Mouse (Mus musculus) frontal cortex, postnatal 14 days (tissue): ENCODE measurements at regions not wholly inside any gene's neighbourhood (a gene's known extent, or its start where the extent isn't known, plus 50 kb on each side); places are given as distances from the start of the nearest gene placed in this dataset.

Source experiments
- DNase-seq, 2 experiments: peaks; one replicate each; pipeline ENCODE4 v3.0.0; 2022; ENCODE audit warnings: low spot score in 2 of 2

DNA sequence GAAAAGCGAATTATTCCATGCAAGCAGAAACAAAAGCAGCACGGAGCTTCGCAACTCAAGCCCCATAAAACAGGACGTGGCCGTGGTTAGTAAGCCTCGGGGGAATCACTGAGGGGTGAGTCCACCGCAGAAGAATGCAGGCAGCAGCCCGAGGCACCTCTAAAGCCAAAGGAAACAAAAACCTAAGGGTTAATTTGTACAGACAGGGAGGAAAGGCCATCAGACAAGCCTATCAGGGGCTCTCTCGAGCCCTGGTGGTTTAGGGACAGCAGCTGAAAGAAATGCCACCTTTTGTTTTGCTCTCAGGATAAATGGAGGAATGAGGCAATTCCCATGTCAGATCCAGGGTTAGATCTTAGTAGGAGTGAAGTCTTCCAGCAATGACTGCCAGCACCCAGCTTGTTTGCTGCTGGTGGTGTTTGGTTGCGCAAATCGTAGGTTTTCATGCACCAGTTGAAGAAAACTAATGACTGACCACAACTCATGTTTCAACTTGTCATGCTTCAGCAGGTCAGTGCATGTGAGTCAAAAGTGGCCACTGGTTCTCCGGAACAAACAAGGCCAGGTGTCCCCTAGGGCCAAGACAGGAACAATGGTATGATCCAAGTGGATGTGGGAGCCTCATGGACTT lies 173.9 kb upstream of the Dapk1 start:
- DNase-seq: no peak

DNA sequence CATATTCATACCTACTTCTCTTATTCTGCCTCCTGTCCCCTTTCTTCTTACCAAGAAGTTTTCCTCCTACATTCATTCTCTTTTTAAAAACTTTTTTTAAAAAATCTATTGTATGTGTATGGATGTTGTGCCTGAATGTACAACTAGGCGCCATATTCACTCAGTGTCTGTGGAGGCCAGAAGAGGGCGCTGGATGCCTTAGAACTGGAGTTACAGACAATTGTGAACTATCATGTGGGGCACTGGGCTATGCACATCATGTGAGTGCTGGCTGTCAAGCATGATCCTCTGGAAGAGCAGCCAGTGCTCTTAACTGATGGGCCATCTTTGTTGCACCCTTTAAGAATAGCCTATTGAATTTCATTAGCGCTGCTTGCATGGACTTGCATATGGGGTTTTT lies 172.6 kb upstream of the Dapk1 start:
- DNase-seq: no peak

DNA sequence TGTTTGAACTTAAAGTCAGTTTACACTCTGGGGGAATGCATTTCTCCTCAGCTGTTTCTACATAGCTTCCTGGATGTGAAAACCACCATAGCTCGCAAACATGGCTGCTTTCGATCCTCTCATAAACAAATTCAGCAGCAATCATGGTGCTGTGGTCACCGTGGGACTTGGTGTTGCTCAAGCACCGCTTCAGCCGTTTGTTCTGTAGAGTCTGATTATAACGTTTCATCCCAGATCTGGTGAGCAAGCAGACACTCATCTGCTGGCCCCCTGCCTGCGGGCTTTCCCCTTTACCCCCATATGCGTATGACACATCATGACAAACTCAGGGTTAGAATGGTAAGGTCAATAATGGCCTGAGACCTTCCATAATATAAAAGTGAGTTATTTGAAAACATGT lies 170.3 kb upstream of the Dapk1 start:
- no peak for DNase-seq

DNA sequence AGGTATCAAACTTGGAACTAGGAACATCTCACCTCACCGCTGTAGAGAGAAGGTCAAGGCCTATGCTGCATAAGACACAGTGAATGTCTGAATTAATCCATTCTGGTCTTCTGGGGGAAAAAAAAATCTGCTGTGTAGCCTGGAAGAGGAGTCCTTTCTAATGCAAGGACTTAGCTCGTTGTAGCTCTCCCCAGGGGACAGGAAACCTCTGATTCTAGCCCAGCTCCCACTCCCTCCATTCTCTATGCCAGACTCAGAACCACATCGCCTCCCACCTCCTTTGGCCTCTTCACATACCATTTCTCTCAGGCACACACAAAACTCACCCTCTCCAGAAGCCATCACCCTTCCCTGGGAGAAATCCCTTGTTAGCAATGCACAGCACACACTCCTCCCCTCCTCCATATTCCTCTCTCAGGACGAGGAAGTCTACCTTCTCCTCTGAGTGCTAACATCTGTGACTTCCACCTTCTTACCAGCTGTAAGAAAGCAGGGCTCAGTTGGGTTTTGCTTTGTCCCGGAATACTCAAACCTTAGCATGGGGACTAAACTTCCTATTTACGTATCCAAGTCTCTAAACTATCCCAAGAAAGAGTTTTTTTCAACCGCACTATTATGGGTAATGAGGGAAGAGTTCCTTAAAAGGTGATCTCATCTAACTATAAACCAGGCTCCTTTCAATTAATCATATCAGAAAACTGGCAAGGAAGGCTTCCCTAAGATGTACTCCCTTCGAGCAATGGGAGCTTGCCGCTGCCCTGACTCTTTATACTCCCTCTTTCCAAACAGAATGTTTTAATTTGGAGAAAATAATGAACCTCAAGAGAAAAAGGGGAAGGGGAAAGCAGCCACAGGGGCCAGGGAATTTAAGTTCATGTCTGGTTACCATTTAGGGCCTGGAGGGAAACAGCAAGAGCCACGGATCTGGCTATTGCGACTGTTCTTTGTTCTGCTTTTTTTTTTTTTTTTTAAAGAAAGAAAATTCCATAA lies 167.2 kb upstream of the Dapk1 start:
- no peak for DNase-seq

DNA sequence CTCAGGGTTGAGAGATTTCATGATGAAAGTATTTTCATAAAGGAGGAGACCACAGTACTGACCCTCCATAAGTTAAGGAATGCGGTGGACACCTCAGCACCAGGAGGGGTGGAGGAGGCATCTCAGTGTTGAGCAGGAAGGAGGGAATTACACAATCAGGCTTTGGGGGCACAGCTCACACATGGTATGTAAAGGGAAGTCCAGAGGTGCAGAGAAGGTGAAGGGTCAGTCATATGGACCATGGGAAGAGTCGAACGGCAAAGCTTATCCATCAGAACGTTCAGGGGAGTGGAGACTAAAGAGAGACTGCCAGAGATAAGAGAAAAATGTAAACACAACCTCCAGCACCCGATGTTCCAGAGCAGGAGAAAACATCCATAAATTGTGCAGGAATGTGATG lies 166.4 kb upstream of the Dapk1 start:
- DNase-seq: no peak

DNA sequence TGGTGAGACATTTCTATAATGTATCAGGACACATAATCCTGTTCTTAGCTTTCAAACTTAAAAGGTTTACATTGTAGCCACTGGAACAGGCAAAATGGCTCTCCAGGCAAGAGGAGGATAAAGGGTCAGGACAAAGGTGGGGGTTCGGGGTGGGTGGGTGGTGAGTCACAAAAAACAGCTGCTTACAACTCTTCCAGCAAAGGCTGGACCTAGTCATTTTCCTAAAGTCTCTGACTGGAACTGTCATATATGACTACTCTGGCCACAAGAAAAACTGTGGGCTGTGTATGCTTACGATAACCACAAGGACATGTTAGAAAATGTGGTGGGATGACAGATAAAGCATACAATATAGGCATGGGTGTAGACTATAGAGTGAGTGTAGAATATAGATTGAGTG lies 163.6 kb upstream of the Dapk1 start:
- DNase-seq: no peak

DNA sequence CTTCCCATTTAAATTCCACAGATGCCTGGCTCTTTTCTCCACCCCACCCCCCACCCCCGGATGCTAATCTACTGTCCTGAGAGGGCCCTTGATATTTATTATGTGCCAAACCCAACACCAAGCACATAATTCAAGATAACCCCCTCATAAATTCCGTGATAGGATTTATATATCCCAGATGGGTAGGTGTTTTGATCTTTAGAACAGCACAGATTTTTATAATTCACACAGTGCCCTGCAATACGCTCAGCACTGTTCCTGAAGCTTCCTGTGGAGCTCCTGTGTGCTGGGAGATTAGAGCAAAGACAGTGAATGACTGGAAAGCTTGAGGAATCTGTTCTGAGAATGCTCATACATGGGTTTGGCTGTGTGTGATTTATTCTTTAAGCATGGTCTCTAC lies 161.2 kb upstream of the Dapk1 start:
- no peak for DNase-seq

DNA sequence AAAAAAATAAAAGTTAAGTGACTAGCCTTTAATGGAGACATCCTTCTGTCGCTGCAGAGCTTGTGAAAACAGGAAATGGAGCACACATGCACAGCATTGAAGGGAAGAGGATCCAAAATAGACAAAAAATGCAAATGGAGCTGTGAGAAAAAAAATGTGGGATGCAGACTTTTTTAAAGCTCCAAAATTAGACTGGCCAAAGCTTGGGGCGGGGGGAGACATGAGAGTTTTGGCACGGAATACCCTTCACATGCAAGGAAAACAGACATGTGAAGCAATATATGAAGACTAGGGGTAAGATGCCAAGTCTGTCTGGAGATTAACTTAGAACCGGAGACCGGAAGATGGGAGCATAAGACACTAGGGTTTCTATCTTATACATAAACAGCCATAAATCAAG lies 156.6 kb upstream of the Dapk1 start:
- DNase-seq: no peak

DNA sequence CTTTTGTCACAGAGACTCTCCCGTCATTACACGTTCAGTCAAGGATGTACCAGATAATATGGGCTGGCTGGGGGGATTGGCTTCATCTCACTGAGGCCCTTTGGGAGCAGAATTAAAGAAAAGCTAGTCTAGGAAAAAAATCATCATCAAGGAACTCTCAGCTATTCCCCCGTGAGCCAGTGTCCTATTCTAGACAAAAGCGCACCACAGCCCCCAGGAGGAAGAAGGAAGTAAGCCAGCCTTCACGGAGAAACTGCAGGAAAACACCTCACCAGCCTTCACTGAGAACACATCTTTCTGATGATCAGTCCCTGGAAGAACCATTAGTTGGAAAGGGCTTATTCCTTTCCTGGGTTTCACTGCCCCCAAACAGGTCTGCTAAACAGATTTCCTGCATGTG lies 154.8 kb upstream of the Dapk1 start:
- peak in 1 of 2 experiments; percentile 13 for DNase-seq

DNA sequence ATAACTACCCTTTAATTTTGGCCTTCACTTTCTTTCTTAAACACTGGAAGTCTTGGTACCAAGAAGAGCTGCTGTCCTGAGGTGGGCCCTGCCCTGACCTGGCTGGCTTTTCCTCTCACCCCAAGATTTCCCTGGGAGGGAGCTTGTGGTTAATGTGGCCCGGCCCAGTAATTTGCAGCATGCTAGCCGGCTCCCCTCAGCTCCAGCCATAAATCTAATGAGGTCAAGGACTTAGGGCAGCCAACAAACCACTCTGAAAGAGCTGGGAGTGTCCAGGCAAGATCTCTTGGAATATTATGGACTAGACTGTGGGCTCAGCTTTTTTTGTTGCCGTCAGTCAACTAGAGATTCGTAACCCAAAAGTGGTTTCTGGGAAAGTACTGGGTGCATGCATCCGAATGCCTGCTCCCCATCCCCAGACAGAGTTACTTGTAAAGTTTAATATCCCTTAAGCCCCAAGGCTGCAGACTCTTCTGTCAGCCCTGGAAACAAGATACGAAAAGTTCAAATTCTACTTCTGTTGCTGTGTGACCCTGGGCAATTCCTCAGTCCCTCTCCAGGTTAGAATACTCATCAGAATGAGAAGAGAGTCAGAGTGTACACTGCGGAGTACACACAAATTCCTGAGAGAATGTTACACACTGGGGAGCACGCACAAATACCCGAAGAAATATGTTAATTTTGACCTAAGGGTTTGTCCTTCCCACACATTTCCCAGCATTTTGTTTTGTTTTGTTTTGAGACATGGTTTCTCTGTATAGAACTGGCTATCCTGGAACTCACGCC lies 150.8 kb upstream of the Dapk1 start:
- DNase-seq: no peak

DNA sequence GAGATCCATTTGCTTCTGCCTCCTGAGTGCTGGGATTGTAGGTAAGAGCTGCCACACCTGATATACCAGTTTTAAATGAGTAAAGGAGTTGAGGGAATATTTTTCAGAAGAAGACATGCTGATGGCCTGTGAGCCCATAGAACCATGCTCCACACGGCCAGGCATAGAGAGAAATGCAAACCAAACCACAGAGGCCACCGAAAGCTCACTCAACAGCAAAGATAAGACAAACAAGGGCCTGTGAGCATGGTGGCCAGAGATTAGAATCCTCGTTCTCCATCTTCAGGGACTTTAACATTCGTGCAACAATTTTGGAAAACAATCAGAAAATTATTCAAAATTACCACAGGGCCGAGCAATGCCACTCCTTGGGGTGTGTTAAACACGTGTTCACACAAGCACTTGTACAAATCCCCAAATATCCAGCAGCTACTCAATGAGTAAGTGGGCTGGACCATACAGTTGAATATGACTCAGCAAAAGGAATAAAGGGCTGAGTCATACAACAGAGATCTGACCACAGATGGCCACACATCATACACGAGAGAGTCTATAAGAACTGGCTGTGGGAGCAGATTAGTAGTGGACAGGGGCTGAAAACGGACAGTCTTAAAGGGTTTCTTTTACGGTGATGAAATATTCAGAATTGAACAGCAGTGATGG lies 147.8 kb upstream of the Dapk1 start:
- DNase-seq: no peak

DNA sequence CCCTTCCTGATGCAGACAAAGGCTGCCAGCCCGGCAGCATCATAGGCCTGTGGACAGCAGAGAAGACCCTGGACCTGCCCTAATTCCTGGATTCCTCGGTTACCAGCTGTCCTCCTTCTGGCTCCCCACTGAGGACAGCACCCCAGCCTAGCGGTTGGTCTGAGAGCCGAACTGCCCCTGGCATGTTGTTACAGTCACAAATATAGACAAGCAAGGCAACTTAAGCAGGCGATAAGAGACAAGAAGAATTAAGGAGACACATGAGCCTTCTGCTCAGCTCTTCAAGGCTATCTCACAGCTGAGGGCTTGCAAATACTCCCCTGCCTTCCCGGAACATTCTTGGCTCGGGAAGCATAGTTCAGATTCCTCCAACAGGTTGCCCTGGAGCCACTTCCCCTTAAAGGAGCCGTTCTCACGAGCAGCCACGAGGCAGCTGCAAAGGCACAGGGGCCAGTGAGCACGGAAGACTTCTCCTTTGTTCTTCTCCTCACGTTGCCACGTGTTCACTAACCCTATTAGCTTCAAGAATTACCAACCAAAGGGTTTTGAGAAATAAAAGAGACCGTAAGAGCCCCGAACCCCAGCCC lies 146.6 kb upstream of the Dapk1 start:
- DNase-seq: no peak

DNA sequence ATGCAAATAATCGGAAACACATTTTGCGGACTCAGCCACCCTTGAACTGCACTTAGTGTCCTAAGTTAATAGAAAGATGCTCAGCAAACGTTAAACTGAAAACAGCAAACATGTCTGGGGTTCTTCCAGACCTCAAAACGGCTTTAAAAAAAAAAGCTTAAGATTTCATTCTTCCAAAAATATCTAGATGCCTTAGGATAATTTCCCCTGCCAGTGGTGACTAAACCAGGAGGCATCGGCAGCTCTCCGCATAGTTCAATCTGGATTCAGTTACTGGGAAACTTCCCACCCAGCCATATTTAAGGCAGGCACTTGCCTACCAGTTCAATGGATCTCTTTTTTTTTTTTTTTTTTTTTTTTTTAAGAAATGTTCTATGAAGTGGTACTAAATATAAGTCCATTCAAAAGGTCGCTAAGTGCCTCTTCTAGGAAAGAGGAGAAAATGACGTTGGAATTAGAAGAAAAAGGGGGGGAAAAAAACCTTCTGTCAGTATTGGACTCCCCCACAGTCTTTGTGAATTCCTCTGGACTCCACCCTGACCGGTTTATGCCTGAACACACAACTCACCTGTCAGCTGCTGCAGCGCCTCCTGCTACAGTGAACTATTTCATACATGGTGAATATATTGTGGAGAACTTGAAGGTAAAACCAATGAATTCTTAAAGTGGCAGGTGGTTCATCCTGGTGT lies 145.7 kb upstream of the Dapk1 start:
- no peak for DNase-seq

DNA sequence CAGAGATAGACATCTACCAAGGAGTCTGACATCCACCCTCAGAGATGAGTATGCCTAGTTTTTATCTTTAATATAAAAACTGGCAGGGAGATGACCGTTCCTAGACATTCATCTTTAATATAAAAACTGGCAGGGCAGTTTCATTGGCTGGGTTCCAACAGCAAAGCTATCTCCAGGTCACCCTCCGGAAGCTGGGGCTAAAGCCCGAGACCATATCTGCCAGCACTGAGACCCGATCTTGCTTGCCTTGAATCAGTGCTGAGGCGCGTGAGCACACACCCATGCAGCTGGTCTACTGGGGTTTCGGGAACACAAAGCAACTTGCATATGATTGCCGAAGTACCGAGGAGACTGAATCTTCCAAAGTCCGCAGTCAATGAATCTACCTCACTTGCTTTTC lies 144.5 kb upstream of the Dapk1 start:
- no peak for DNase-seq

DNA sequence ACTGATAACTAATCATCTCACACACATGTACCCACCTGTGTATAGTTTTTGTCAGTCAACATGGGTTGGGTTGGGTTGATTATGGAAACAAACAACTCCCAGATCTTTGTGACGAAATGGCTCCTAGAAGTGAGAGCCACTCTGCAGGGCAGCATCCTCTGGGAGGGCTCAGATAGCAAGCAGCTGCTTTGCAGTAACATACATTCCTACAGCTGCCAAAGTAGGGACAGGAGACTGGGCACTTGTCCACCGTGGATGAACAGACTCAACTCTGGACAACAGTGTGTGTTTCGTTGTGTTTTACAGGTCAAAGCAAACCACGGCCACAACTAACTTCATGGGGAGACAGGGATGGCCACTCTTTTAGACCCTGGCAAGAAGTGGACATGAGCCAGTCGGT lies 142.7 kb upstream of the Dapk1 start:
- DNase-seq: no peak

DNA sequence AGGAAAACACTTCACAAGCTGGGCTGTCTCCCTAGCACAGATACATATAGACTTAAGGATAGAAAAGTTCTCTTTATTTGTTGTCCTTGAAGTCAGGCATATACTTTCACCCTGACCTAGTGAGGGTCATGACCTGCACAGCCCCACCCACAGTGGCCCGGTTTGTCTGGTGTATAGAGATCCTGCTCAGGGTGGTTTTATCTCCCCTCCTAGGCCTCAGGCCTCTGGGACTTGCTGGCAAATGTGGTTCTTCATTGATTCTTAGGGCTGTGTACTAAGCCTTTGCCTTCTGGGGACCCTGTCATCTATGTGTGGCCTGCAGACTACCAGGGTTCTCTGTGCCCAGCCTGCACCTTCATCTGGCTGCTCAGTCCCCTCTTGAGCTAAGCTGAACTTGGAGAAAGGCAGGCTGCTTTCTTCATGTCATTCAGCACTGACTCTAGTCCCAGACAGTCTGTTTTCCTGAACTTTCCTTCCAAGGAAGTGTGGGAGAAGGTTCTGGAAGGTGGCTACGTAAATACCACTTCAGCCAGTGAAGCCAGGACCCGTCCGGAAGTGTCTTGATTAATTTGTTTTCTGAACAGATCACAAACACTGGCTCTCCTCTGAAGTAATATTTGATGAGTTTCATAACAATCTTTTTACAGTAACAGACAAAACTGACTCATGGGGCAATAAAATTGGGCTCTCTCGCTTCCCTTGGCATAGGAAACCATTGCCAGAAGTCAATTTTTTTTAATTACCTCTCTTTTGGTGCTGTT lies 135.0 kb upstream of the Dapk1 start:
- DNase-seq: no peak

DNA sequence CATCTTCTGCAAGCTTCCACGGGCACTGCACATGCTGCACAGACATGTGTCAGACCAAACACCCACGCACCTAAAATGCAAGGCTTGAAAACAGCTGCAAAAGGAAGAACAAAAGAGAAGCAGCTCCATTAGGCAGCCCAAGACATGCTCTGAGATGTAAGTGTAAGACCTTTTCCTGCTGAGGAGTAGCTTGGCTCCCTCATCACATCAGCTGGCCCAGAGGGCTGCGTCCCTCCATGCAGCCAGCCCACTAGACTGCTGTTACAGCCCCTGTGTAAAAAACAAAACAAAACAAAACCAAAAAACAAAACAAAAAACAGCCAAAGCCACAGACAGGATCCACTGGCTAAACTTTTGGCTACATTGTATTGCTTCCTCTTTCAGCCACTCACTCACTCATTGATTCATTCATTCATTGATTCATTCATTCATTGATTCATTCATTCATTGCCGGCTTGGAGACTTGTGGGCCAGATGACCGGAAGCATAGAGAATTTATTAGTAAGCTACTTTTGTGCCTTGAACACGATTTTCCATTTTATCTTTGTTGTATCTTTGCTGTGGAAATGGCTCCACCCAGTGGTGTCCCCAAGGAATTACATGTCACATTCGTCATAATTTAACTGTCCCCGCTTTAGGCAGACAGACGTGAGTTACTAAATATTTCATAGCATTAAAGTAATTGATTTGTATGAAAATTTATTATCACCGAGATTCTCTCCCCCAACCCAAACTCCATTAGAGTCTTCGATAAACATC lies 133.7 kb upstream of the Dapk1 start:
- peak in 1 of 2 experiments; percentile 63 for DNase-seq

DNA sequence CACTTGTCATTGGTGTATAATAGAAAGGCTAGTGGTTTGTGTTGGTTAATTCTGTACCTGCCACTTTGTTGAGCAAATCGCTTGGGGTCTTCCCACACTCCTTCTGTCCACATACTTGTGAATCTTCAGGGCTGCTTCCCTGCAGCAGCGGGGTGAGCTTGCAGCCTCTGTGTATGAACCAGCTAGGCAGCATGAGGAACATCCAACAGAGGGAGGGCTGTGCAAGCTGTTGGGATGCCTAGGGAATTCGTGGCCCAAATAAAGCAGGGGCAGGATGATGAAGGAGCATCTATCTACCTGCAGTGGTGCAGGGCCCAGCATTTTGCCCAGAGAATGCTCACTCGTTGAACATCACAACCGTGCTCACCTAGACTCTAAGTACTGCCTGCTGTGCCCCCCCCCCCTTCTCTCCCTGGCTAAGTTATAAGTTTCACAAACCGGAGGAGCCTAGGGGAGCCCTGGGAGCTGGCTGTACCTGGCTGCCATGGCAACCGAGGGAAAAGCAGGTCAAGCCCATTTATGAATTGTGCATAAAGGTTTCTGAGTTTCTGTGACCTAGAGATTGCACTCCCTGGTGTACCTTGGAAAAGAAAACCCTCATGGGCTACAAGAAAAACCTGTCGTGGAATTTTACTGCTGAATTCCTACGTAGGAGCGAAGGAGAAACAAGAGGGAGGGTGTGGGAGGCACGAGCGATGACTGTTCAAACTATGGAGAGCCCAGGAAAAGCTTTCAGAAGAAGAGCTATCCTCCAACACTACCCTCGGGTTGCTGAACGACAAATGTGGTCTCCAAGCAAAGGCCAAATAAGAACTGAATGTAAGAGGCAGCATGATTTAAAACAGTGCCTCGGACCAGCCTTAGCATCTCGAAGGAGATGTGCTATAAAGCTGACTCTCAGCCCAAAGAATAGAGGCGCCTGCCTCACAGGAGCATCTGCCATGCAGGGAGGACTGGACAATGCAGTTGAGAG lies 131.0 kb upstream of the Dapk1 start:
- no peak for DNase-seq
